Mouse (Mus musculus): ENCODE results near the gene Ldha.

DNA sequence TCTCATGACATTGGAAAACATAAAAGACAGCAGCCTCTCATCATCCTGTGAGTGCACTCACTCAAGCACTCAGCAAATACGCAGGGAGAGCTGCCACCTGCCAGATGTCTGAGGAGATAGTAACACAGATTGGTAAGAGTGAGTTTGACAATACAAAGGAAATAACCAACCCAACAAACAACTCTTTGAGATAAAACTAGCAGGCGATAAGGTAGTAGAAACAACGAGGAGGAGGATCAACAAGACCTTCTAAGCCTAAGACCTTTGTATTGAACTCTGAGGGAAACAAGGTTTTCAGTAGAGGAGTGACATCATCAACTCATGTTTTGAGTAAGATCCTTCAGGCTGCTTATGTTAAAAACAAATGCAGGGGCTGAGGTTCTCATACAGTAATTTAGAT, 58.1 kb downstream of the Ldha start:
- TF ChIP-seq POLR2AphosphoS5 (IDR thresholded peaks at IDR 0.05; ENCODE audit: borderline replicate concordance, low read depth, low read length) (no peak), CTCF (IDR thresholded peaks at IDR 0.05 in 2 of 3, conservative IDR thresholded peaks at IDR 0.05 in 1 of 3; ENCODE audit: control insufficient read depth in 1 of 3, insufficient read depth in 1 of 3, low read depth in 2 of 3, low read length in 3 of 3, poor library complexity in 1 of 3, severe bottlenecking in 1 of 3) (no peak), GATA1 (IDR thresholded peaks at IDR 0.05; ENCODE audit: low read depth, low read length) (no peak), GABPA (IDR thresholded peaks at IDR 0.05; ENCODE audit: low read depth, low read length) (no peak), TCF12 (IDR thresholded peaks at IDR 0.05; ENCODE audit: low read depth, low read length) (no peak), ZC3H11A (IDR thresholded peaks at IDR 0.05; ENCODE audit: low read depth, low read length) (no peak), POLR2A (IDR thresholded peaks at IDR 0.05; ENCODE audit: control insufficient read depth in 1 of 2, insufficient read depth in 1 of 2, low read depth in 1 of 2, low read length in 2 of 2, poor library complexity in 1 of 2) (no peak), BHLHE40 (IDR thresholded peaks at IDR 0.05; ENCODE audit: borderline replicate concordance, low read depth, low read length) (no peak), NELFE (IDR thresholded peaks at IDR 0.05; ENCODE audit: low read depth, low read length) (no peak), UBTF (IDR thresholded peaks at IDR 0.05; ENCODE audit: borderline replicate concordance, insufficient read depth, low read depth, low read length) (no peak), CHD1 (IDR thresholded peaks at IDR 0.05; ENCODE audit: low read depth, low read length) (no peak)

All from MEL (cell line).